Mouse (Mus musculus): ENCODE results near the gene Traf2.
"Not testable (repeated sequence)": the region's sequence is repeated elsewhere in the genome, so short reads cannot be mapped to it uniquely, and the experiment has no call there.

The Traf2 gene

DNA sequence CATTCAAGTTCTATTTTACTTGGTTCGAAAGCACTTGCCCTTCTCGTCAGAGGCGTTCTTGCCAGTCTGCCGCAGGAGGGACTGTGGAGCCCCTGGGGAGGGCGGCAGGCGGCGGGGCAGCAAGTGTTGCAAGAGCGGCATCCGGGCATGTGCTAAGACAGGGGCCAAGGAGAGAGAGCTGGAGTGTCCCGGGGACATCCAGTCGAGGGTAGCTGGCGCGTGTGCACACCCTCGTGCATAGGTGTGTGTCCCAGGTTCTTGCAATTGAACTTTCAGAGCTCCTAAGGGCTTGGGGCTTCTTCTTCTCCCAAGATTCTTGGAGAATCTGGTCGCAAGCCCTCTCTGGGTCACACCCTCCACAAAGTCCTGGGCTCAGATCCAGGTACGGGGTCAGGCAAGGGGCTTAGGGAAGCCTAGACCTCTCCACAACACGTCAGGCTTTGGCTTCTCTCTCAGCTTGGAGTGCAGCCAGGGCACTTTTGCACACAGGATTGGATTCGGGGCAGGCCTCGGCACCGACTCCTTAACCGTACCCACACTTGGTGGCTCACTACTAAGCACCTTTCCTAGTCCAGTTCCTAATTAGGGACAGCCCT lies 28.8 kb upstream of the Traf2 start:
- DNase-seq (ENCODE audit: low spot score in 2 of 2): no peak

DNA sequence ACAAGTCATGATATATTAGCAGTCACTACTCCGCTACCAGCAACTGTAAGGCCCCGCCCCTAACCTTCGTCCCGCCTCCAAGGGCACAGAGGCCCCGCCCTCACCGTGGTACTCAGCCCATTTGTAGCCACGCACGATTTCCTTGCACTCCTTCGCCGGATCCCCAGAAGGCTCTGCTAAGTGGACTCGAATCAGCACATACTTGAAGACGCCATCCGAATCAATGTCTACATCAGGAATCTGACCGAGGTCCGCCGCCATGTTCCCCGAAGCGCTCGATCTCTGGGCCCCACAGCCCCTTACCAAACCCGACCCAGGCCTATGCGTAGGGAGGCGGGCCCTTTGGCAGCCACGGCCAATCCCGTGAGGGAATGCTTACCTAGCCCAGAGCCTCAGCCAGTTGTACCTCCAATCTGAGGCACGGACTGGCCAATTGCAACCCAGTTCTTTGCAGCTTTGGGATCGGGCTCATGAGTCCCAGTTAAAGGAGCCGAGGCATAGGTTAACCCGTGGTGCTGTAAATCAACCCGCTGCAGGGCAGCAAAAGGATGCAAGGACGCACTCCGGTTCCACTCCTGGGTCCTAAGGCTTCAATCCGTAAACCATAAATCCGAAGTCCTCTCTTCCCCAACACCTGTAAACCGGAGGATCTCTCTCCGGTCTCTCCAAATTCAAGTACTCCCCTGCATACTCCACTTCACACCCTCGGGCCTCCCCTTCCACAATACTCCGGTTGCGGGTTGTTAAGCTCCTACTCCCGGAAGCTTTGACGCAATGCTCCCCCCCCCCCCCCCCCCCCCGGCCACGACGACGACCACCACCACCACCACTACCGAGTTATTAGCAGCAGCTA lies 28.1 kb upstream of the Traf2 start, which contains the start of the genes Mamdc4 and Phpt1:
Gene Mamdc4, minus strand, starts transcription at position 267 of the 853 bp plus-strand sequence.
Gene Phpt1, minus strand, starts transcription at position 646 of the 853 bp plus-strand sequence.
- peak; percentile 96 for DNase-seq (ENCODE audit: low spot score in 2 of 2)

DNA sequence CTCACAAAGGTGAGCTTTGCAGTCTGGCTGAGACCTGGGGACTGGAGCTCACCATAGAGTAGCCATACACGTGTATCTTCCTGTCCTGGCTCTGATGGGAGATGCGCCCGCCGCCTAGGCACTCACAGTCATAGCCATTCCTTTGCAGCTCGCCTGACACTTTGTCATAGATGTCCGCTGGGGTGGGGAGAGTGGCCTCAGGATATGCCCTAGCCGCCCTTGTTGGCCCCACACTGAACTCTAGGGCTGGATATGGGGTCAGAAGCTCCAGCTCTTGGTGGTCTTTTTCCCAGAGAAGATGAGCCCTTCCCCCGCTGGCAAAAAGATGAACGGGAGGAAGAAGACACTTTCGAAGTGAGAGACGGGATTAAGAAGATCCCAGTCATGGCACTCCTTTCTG lies 27.4 kb upstream of the Traf2 start:
- no peak for DNase-seq (ENCODE audit: low spot score in 2 of 2)

DNA sequence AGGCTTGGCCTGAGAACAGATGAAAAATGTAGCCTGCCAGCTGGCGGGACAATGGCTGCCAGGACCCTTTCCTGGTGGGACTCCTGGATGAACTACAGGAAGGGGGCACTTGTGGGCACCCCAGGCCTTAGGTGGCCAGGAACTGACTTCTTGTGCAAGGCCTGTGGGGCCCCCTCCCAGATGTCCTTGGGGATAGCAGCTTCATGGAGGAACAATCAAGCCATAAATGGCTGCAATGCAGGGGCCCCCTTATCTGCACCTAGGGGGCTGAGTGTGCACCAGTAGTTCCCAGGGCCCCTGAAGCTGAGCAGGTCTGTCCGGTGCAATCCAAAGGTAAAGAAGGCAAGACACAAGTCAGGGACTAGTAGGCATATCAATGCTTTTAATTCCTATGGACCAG lies 26.3 kb upstream of the Traf2 start:
- DNase-seq (ENCODE audit: low spot score in 2 of 2): no peak

DNA sequence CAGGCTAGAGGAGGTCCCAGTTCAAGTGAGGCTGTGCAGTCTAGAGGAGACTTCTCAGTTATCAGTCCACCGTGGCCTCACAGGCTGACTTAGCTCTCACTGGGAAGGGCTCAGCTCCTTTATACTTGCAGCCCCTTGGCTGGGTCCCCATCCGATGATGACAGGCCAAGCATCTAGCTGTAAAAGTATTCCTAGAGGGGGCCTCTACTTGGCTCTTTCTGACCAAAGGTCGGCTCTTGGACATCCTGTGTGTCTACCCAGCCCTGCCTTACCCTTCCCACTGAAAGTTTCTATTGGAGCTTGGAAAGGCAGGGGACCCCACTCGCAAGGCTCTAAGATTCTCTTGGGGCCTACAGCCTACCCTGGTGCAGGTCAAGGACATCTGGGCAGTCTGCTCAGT lies 24.5 kb upstream of the Traf2 start:
- no peak for DNase-seq (ENCODE audit: low spot score in 2 of 2)

- DNase-seq (ENCODE audit: low spot score in 2 of 2): no peak
Measured at GRCm38 (mm10) chr2:25569323-25569722, 22.6 kb upstream of the Traf2 start.

DNA sequence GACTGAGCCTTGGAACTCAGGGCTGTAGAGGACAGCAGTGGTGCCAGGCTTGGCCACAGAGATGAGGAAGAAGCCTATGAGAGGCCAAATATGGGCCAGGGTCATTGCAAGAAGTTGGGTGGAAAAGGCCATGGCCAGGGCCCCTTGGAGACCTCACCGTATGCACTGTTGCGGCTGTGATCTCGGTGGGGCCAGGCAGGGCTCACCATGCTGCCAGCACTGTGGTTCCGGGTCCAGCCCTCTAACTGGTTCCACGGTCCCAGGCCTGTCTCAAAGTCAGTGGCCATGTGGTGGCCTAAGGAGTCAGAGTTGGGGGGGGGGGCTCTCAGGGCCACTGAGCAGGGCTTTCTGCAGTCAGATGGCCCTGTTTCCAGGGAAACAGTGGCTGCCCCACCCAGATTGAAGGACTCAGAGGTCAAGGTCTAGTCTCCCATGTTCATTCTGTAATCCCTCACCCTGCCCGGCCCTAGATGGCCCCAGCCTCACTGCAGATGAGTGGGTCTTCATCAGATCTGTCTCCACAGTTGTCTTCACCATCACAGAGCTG lies 21.8 kb upstream of the Traf2 start:
- no peak for DNase-seq (ENCODE audit: low spot score in 2 of 2)

GRCm38 (mm10) chr2:25566558-25566957 lies 19.8 kb upstream of the Traf2 start:
- DNase-seq (ENCODE audit: low spot score in 2 of 2): no peak

DNA sequence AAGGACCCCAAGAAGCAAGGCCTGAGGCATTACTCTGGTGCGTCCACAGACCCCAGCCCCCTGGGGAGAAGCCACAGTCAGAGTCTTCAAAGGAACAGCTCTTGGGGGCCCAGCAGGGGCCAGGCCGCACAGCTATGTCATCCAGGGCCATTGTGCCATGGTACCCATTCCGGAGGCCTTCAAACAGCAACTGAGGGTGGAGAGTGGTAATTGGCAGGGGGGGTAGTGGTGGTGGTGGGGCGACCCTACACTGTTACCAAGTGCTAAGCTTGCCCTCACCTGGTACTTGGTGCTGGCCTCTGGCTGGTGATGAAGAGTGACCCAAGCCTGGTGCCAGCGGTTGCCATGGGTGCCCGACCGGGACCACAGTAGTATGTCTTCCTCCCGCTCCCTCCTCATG lies 19.0 kb upstream of the Traf2 start:
- no peak for DNase-seq (ENCODE audit: low spot score in 2 of 2)

GRCm38 (mm10) chr2:25561946-25562345 lies 15.2 kb upstream of the Traf2 start:
- DNase-seq (ENCODE audit: low spot score in 2 of 2): no peak

DNA sequence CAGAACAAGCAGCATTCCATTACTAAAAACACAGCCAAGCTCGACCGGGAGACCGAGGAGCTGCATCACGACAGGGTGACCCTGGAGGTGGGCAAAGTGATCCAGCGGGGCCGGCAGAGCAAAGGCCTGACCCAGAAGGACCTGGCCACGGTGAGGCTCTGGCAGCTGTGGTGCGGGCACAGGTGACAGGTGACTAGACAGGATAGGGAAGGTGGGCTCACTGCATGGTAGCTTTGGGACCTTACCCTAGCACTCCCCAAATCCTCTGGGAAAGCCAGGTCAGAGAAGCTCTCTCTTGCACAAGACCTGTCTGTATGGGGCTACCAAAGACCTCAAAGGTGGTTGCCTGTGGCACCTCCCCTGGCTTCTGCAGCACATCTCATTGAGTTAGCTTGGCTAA lies 13.8 kb upstream of the Traf2 start:
- no peak for DNase-seq (ENCODE audit: low spot score in 2 of 2)

- DNase-seq (ENCODE audit: low spot score in 2 of 2): no peak
Measured at GRCm38 (mm10) chr2:25558774-25559173, 12.0 kb upstream of the Traf2 start.

GRCm38 (mm10) chr2:25557964-25558360 lies 11.2 kb upstream of the Traf2 start:
- no peak for DNase-seq (ENCODE audit: low spot score in 2 of 2)

- peak; percentile 85 to 87 for DNase-seq (ENCODE audit: low spot score in 2 of 2)
Measured at GRCm38 (mm10) chr2:25557221-25557963, 10.7 kb upstream of the Traf2 start, which contains the start of gene Edf1. Gene Edf1 (plus strand): TSS chr2:25557847.

GRCm38 (mm10) chr2:25556296-25556695 lies 9.6 kb upstream of the Traf2 start:
- no peak for DNase-seq (ENCODE audit: low spot score in 2 of 2)

DNA sequence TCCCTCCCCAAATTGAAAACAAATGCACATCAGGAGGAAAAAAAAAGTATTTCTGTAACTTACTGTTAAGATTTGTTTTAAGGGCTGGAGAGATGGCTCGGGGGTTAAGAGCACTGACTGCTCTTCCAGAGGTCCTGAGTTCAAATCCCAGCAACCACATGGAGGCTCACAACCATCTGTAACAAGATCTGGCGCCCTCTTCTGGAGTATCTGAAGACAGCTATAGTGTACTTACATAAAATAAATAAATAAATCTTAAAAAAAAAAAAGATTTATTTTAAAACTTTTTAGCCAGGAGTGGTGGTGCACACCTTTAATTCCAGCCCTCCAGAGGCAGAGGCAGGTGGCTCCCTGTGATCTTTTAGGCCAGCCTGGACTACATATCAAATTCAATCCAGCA lies 8.7 kb upstream of the Traf2 start:
- DNase-seq (ENCODE audit: low spot score in 2 of 2): not testable (repeated sequence)

DNA sequence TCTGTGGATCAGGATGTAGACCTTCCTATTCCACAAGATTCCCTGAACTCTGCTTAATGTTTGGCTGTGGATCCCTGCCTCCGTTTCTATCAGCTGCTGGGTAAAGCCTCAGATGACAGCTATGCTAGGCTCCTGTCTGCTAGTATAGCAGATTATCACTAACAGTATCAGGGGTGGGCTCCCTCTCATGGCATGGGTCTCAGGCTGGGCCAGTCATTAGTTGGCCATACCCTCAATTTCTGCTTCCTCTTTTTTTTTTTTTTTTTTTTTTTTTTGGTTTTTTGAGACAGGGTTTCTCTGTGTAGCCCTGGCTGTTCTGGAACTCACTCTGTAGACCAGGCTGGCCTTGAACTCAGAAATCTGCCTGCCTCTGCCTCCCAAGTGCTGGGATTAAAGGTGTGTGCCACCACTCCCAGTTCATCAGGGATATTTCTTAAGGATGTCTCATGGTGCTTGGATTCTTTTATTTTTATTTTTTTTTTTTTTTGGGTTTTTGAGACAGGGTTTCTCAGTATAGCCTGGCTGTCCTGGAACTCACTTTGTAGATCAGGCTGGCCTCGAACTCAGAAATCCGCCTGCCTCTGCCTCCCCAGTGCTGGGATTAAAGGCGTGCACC lies 6.5 kb upstream of the Traf2 start:
- not testable (repeated sequence) for DNase-seq (ENCODE audit: low spot score in 2 of 2)

GRCm38 (mm10) chr2:25551186-25551585 lies 4.4 kb upstream of the Traf2 start:
- DNase-seq (ENCODE audit: low spot score in 2 of 2): peak; percentile 19 to 45

- peak; percentile 86 to 88 for DNase-seq (ENCODE audit: low spot score in 2 of 2)
Measured at GRCm38 (mm10) chr2:25549021-25549991, 2.6 kb upstream of the Traf2 start.

GRCm38 (mm10) chr2:25545996-25546810 lies 537 bp downstream of the Traf2 start:
- no peak for DNase-seq (ENCODE audit: low spot score in 2 of 2)

Data from natural killer cell, adult 2 months (primary cell).